Mouse (Mus musculus) thymus, adult 2 months (tissue): Measurements from ENCODE around the gene Coq8a.

ENCODE experiments used
- CTCF ChIP-seq: fragments of 200-500 bp; IDR thresholded peaks from 2 replicates; pipeline ENCODE4 v1.5.1; 2012; ENCODE audit warnings: mild to moderate bottlenecking, control low read depth, low read length, moderate library complexity, borderline replicate concordance; ENCODE audit not compliant: control insufficient read depth, poor library complexity, insufficient read depth; ENCODE audit errors: extremely low read depth
- POLR2A ChIP-seq: fragments of 200-500 bp; IDR thresholded peaks from 2 replicates; pipeline ENCODE4 v1.6.1; 2012; ENCODE audit warnings: mild to moderate bottlenecking, low read length, control low read depth, moderate library complexity; ENCODE audit not compliant: control insufficient read depth, poor library complexity, insufficient read depth; ENCODE audit errors: extremely low read depth

GRCm38 (mm10) chr1:180185877-180186276 is 13.5 kb downstream of the Coq8a start:
- TF ChIP-seq CTCF (no peak), POLR2A (no peak)
